Mouse (Mus musculus) ovary, postnatal 10 days (tissue): ENCODE data around the gene Man2a2.
"Not testable (repeated sequence)": the region's sequence is repeated elsewhere in the genome, so short reads cannot be mapped to it uniquely, and the experiment has no call there.

ENCODE experiments used
- DNase-seq: peaks from one replicate; pipeline ENCODE4 v3.0.0; 2022; ENCODE audit warnings: low spot score

Man2a2 gene

GRCm38 (mm10) chr7:80400099-80400498, 28.9 kb upstream of the Man2a2 start:
- no peak for DNase-seq

- DNase-seq: no peak
Observed at GRCm38 (mm10) chr7:80398654-80399444, 27.7 kb upstream of the Man2a2 start.

GRCm38 (mm10) chr7:80397986-80398385, 26.8 kb upstream of the Man2a2 start:
- no peak for DNase-seq

- DNase-seq: not testable (repeated sequence)
Observed at GRCm38 (mm10) chr7:80396427-80396826, 25.3 kb upstream of the Man2a2 start.

- no peak for DNase-seq
Observed at GRCm38 (mm10) chr7:80394600-80394999, 23.4 kb upstream of the Man2a2 start.

GRCm38 (mm10) chr7:80392119-80392518, 20.9 kb upstream of the Man2a2 start:
- no peak for DNase-seq

- DNase-seq: no peak
Observed at GRCm38 (mm10) chr7:80387633-80388543, 16.7 kb upstream of the Man2a2 start, which contains the start of gene Fes. Gene Fes (minus strand): TSS chr7:80387946.

GRCm38 (mm10) chr7:80387033-80387632, 16.0 kb upstream of the Man2a2 start:
- DNase-seq: no peak

- peak; percentile 90 for DNase-seq
Observed at GRCm38 (mm10) chr7:80386235-80386930, 15.2 kb upstream of the Man2a2 start.

GRCm38 (mm10) chr7:80382919-80383318, 11.7 kb upstream of the Man2a2 start:
- no peak for DNase-seq

GRCm38 (mm10) chr7:80379531-80379930, 8.4 kb upstream of the Man2a2 start:
- no peak for DNase-seq

GRCm38 (mm10) chr7:80377471-80377870, 6.3 kb upstream of the Man2a2 start:
- DNase-seq: no peak

- DNase-seq: no peak
Observed at GRCm38 (mm10) chr7:80376192-80376591, 5.0 kb upstream of the Man2a2 start.

GRCm38 (mm10) chr7:80375376-80376039, 4.3 kb upstream of the Man2a2 start:
- no peak for DNase-seq

GRCm38 (mm10) chr7:80374733-80375132, 3.6 kb upstream of the Man2a2 start:
- no peak for DNase-seq

- DNase-seq: no peak
Observed at GRCm38 (mm10) chr7:80374280-80374679, 3.1 kb upstream of the Man2a2 start.

- no peak for DNase-seq
Observed at GRCm38 (mm10) chr7:80373850-80374249, 2.7 kb upstream of the Man2a2 start.

- DNase-seq: no peak
Observed at GRCm38 (mm10) chr7:80373352-80373751, 2.2 kb upstream of the Man2a2 start.

GRCm38 (mm10) chr7:80372667-80373066, 1.5 kb upstream of the Man2a2 start:
- no peak for DNase-seq

- no peak for DNase-seq
Observed at GRCm38 (mm10) chr7:80372166-80372565, 991 bp upstream of the Man2a2 start.

GRCm38 (mm10) chr7:80370649-80371040, 530 bp downstream of the Man2a2 start:
- DNase-seq: peak; percentile 55
